Mouse (Mus musculus) ES-E14 (cell line): ENCODE measurements at regions not wholly inside any gene's neighbourhood (a gene's known extent, or its start where the extent isn't known, plus 50 kb on each side); places are given as distances from the start of the nearest gene placed in this dataset.

Experiments
- DNase-seq: peaks from one replicate; pipeline ENCODE4 v3.0.0-alpha.2; 2013; ENCODE audit warnings: low read depth, low spot score
- H3K27ac ChIP-seq: 2 replicates; pipeline ENCODE4 v1.5.1; 2012; ENCODE audit warnings: low read depth, mild to moderate bottlenecking, low read length, moderate library complexity, mixed read lengths; ENCODE audit not compliant: poor library complexity, insufficient read depth, severe bottlenecking
- H3K36me3 ChIP-seq: 2 replicates; pipeline ENCODE4 v1.6.1; 2012; ENCODE audit warnings: mild to moderate bottlenecking, low read length, moderate library complexity, mixed read lengths; ENCODE audit not compliant: control insufficient read depth, poor library complexity, insufficient read depth, severe bottlenecking
- H3K4me1 ChIP-seq, 2 experiments: fragments of 150-350 bp in 1 of 2; sonication (generic) in 1 of 2; 2 replicates each; pipeline ENCODE4 v1.6.1; 2012; ENCODE audit warnings: low read length in 2 of 2, mild to moderate bottlenecking in 1 of 2, mixed read lengths in 1 of 2; ENCODE audit not compliant: control insufficient read depth in 2 of 2, insufficient read depth in 2 of 2, poor library complexity in 1 of 2
- H3K4me3 ChIP-seq, 2 experiments: fragments of 150-350 bp in 1 of 2; sonication (generic) in 1 of 2; 2 replicates each; pipeline ENCODE4 v1.5.1; 2012; ENCODE audit warnings: low read length in 2 of 2, low read depth in 1 of 2, mild to moderate bottlenecking in 1 of 2, mixed read lengths in 1 of 2; ENCODE audit not compliant: insufficient read depth in 1 of 2, poor library complexity in 1 of 2, severe bottlenecking in 1 of 2
- H3K9ac ChIP-seq: 2 replicates; pipeline ENCODE4 v1.6.1; 2012; ENCODE audit warnings: low read depth, mild to moderate bottlenecking, low read length, mixed read lengths; ENCODE audit not compliant: poor library complexity, insufficient read depth, severe bottlenecking
- H3K9me3 ChIP-seq: fragments of 150-350 bp; sonication (generic); 2 replicates; pipeline ENCODE4 v1.6.1; 2012; ENCODE audit warnings: low read depth, mild to moderate bottlenecking, low read length; ENCODE audit not compliant: control insufficient read depth, insufficient read depth
- CHD2 ChIP-seq: IDR thresholded peaks from 2 replicates; pipeline ENCODE4 v1.6.1; 2014; ENCODE audit warnings: mild to moderate bottlenecking, low read depth, low read length, inconsistent platforms
- HCFC1 ChIP-seq: IDR thresholded peaks from 2 replicates; pipeline ENCODE4 v1.6.1; 2012; ENCODE audit warnings: low read length, inconsistent platforms, borderline replicate concordance; ENCODE audit not compliant: insufficient read depth
- MAFK ChIP-seq: IDR thresholded peaks from 2 replicates; pipeline ENCODE4 v1.6.1; 2014; ENCODE audit warnings: mild to moderate bottlenecking, low read depth, low read length, inconsistent platforms; ENCODE audit not compliant: insufficient read depth
- ZC3H11A ChIP-seq: IDR thresholded peaks from 2 replicates; pipeline ENCODE4 v1.6.1; 2012; ENCODE audit warnings: low read depth, mild to moderate bottlenecking, inconsistent platforms, low read length, borderline replicate concordance
- ZNF384 ChIP-seq: IDR thresholded peaks from 2 replicates; pipeline ENCODE4 v1.6.1; 2012; ENCODE audit warnings: low read depth, low read length, inconsistent platforms
- in situ Hi-C, 2 experiments: fragments of 600-800 bp; cut with MboI; formaldehyde crosslinking; loops; one replicate each; pipeline ENCODE4 v1.15.1; 2025; ENCODE audit warnings: low sequenced_read_pairs in 2 of 2, inconsistent platforms in 1 of 2; ENCODE audit not compliant: unreplicated experiment in 2 of 2

DNA sequence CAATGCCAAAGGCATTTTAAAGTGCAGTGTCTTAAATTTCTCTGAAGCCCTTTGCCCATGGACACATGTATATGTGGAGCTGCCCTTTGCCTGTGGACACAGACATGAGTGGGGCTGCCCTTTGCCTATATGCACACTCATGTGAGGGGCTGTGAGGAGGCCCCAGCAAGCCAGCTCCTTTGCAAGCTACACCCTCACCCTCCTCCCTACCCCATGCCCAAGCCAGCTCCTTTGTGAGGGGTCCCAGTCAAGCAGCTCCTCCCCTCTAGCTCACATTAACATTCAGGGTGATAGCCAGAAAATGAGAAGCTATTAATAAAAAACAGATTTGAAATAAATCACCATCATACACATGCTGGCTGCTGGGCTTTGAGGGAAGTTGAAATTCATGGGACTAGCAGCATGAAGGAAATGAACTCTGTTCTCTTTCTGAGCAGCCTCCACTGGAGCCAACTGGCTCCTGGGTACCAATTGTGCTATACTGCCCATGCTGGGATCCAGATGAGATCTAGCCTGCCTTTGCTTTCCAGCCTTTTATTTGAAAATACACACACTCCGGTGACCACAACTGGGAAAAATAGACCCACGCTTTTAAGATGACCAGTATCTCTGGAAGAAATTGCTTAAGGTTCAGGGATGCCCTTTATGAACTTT lies 151.4 kb downstream of the Abcc12 start:
- Histone ChIP-seq H3K4me1 (no peaks in the 10 kb centered on the region), H3K4me3 (no peak overlapping the region), H3K27ac (no peak overlapping the region), H3K9ac (no peak overlapping the region), H3K36me3 (no peaks in the 10 kb centered on the region), H3K9me3 (no peaks in the 10 kb centered on the region)
- DNase-seq: no peak
- in situ Hi-C loops: no loop called here
- TF ChIP-seq ZC3H11A: no peak

DNA sequence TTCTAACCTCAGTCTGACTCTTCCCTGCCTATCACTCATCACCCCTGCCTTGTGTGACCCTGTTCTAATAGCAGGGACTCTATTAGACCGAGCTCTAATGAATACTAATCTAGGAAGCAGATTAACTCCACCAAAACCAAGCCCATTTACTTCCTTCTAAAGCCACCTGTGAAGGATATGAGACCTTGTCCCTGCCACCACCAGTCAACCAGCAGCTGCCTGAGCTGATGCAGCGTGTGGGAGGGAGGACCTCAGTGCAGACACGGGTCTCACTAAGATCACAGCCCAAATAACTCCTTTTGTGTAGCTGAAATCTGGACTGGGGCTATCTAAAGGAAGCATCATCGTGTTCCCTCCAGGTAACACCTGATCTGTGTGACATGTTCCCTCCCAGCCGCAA lies 152.4 kb downstream of the Abcc12 start:
- Histone ChIP-seq H3K4me1 (no peaks in the 10 kb centered on the region), H3K36me3 (no peaks in the 10 kb centered on the region), H3K9me3 (no peaks in the 10 kb centered on the region), H3K9ac (no peak overlapping the region), H3K4me3 (no peak overlapping the region), H3K27ac (no peak overlapping the region)
- in situ Hi-C loops: no loop called here
- TF ChIP-seq MAFK: no peak
- TF ChIP-seq CHD2: no peak
- TF ChIP-seq ZC3H11A: no peak
- TF ChIP-seq ZNF384: no peak
- TF ChIP-seq HCFC1: no peak
- DNase-seq: no peak

DNA sequence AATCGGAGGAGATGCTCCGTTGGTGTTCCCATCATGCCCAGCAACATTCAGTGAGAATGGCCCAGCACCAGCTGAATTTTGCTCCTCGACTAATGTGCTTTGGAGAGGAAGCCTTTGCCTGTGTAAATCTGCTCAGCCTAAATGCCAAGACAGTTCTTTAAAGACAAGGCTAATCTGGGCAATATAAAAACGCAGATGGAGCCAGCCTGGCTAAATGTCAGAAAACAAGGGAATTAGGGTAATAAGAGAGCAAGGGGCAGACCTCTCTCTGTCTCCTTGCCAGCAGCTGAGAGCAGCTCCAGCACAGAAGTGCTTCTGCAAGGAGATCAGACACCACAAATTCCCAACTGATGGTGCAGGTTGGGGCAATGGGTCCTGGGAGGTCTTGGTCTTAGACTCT lies 154.4 kb downstream of the Abcc12 start:
- Histone ChIP-seq H3K36me3 (no peaks in the 10 kb centered on the region), H3K4me3 (no peak overlapping the region), H3K4me1 (no peaks in the 10 kb centered on the region), H3K27ac (no peak overlapping the region), H3K9ac (no peak overlapping the region), H3K9me3 (no peaks in the 10 kb centered on the region)
- no peak for DNase-seq
- in situ Hi-C loops: no loop called here
- TF ChIP-seq HCFC1 (no peak), ZNF384 (no peak), MAFK (no peak), CHD2 (no peak), ZC3H11A (no peak)

DNA sequence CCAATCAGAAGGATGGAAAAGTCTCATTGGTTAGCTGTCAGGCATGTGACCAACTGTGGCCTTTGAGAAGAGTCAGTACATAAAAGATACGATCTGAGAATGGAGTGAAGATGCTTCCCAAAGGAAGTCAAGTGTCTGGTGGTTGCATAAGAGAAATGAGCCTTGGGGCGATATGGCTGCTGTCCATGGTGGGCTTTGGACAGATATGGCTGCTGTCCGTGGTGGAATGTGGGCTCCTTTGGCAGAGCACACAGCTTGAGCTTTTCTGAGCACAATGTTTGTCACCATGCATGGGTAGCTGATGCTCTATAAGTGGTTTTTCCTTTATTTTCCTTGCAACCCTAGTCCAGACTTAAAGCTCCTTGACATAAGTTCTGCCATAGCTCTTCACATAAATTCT lies 155.1 kb downstream of the Abcc12 start:
- in situ Hi-C loops: no loop called here
- no peak for TF ChIP-seq ZNF384
- TF ChIP-seq ZC3H11A: no peak
- no peak for TF ChIP-seq MAFK
- no peak for TF ChIP-seq HCFC1
- no peak for TF ChIP-seq CHD2
- H3K36me3 ChIP-seq: no peaks in the 10 kb centered on the region

DNA sequence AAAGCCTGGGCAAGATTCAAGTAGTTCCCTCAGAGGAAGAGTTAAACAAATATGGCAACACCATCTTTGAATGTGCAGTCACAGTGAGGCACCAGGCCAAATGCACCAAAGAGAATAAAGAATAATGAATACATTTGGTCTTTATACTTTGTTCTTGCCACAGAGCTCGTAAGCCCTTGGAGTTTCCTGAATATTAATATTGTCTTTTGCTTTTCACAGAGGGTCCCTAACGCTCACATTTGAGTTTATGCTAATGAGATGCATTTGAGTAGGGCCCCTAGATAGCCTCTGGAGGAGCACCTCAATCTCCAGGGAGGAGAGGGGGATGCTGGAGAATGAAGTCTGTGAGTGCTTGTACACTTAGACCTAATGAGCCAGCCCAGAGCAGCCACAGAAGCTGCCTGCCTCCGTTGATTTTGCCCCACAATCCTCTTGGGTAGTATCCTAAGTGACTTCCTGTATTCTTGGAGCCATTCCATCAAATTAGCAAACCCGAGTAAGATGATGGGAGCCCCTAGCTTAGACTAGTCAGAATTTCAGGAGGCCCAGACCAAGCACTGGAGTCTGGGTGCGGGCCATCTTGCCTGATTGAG lies 161.3 kb downstream of the Abcc12 start:
- no peaks in the 10 kb centered on the region for H3K9me3 ChIP-seq
- DNase-seq: no peak
- TF ChIP-seq MAFK (no peak), ZNF384 (no peak), HCFC1 (no peak), CHD2 (no peak), ZC3H11A (no peak)
- no peaks in the 10 kb centered on the region for H3K4me1 ChIP-seq
- H3K36me3 ChIP-seq: no peaks in the 10 kb centered on the region
- H3K27ac ChIP-seq: no peak overlapping the region
- in situ Hi-C loops: no loop called here
- H3K9ac ChIP-seq: no peak overlapping the region
- H3K4me3 ChIP-seq: no peak overlapping the region

More for the DNA sequence above, 155.1 kb downstream of the Abcc12 start:
- H3K9ac ChIP-seq: no peak overlapping the region
- peak; percentile 17 for DNase-seq
- H3K27ac ChIP-seq: no peak overlapping the region
- H3K9me3 ChIP-seq: no peaks in the 10 kb centered on the region
- H3K4me1 ChIP-seq: no peaks in the 10 kb centered on the region
- H3K4me3 ChIP-seq: no peak overlapping the region
